Mouse (Mus musculus): ENCODE data around the gene Olfr127. TPM values are rescaled to one million over a fixed set of nuclear protein-coding genes. Genes with fewer than 3 reads are reported as not detected.
"Not testable (repeated sequence)": the region's sequence is repeated elsewhere in the genome, so short reads cannot be mapped to it uniquely, and the experiment has no call there.

Olfr127 gene
- total RNA-seq (2017) = not detected in 3 replicates

- ATAC-seq (replicated peaks; ENCODE audit: insufficient number of reproducible peaks, low FRiP score, low TSS enrichment, poor library complexity, severe bottlenecking) = no peak
These were observed at the start of gene Olfr127 for GRCm38 (mm10) chr17:37900137-37900536. TSS of gene Olfr127 (plus strand) at chr17:37900437.

GRCm38 (mm10) chr17:37863901-37864300, 36.3 kb upstream of the Olfr127 start:
- no peak for ATAC-seq (replicated peaks; ENCODE audit: insufficient number of reproducible peaks, low FRiP score, low TSS enrichment, poor library complexity, severe bottlenecking)

- no peak for ATAC-seq (replicated peaks; ENCODE audit: insufficient number of reproducible peaks, low FRiP score, low TSS enrichment, poor library complexity, severe bottlenecking)
These were observed 30.5 kb upstream of the Olfr127 start for GRCm38 (mm10) chr17:37869676-37870205.

GRCm38 (mm10) chr17:37873830-37874229, 26.4 kb upstream of the Olfr127 start:
- no peak for ATAC-seq (replicated peaks; ENCODE audit: insufficient number of reproducible peaks, low FRiP score, low TSS enrichment, poor library complexity, severe bottlenecking)

- not testable (repeated sequence) for ATAC-seq (replicated peaks; ENCODE audit: insufficient number of reproducible peaks, low FRiP score, low TSS enrichment, poor library complexity, severe bottlenecking)
These were observed 6.6 kb downstream of the Olfr127 start for GRCm38 (mm10) chr17:37906821-37907220.

GRCm38 (mm10) chr17:37920248-37920647, 20.0 kb downstream of the Olfr127 start, which contains the start of gene Olfr128:
TSS of gene Olfr128 (plus strand) at chr17:37920548.
- ATAC-seq (replicated peaks; ENCODE audit: insufficient number of reproducible peaks, low FRiP score, low TSS enrichment, poor library complexity, severe bottlenecking) = no peak

GRCm38 (mm10) chr17:37952979-37953378, 52.7 kb downstream of the Olfr127 start, which contains the start of gene Olfr761:
TSS of gene Olfr761 (minus strand) at chr17:37953079.
- no peak for ATAC-seq (replicated peaks; ENCODE audit: insufficient number of reproducible peaks, low FRiP score, low TSS enrichment, poor library complexity, severe bottlenecking)

Other genes starting within 250 kb of the Olfr127 start
- gene Olfr117, start 236.7 kb upstream of the Olfr127 start, total RNA-seq (2017) = not detected in 3 replicates
- gene Olfr118, start 233.4 kb upstream of the Olfr127 start, total RNA-seq (2017) = not detected in 3 replicates
- not detected in 3 replicates for gene Olfr119, start 203.9 kb upstream of the Olfr127 start, total RNA-seq (2017)
- gene Olfr120, start 178.6 kb upstream of the Olfr127 start, total RNA-seq (2017) = not detected in 3 replicates
- not detected in 3 replicates for gene Olfr121, start 151.6 kb upstream of the Olfr127 start, total RNA-seq (2017)
- not detected in 3 replicates for gene Olfr122, start 131.8 kb upstream of the Olfr127 start, total RNA-seq (2017)
- gene Olfr123, start 106.9 kb upstream of the Olfr127 start, total RNA-seq (2017) = not detected in 3 replicates
- gene Olfr124, start 100.5 kb upstream of the Olfr127 start, total RNA-seq (2017) = not detected in 3 replicates
- gene Olfr125, start 67.5 kb upstream of the Olfr127 start, total RNA-seq (2017) = not detected in 3 replicates
- gene Olfr126, start 53.0 kb upstream of the Olfr127 start, total RNA-seq (2017) = not detected in 3 replicates
- not detected in 3 replicates for gene Olfr128, start 20.1 kb downstream of the Olfr127 start, total RNA-seq (2017)
- not detected in 3 replicates for gene Olfr761, start 52.6 kb downstream of the Olfr127 start, total RNA-seq (2017)
- gene Olfr129, start 159.6 kb downstream of the Olfr127 start, total RNA-seq (2017) = not detected in 3 replicates
- gene Olfr130, start 163.5 kb downstream of the Olfr127 start, total RNA-seq (2017) = not detected in 3 replicates
- gene Olfr131, start 188.3 kb downstream of the Olfr127 start, total RNA-seq (2017) = not detected in 3 replicates
- gene Olfr132, start 234.1 kb downstream of the Olfr127 start, total RNA-seq (2017) = not detected in 3 replicates
- not detected in 3 replicates for gene Olfr133, start 244.8 kb downstream of the Olfr127 start, total RNA-seq (2017)

All from monocyte, adult 5-6 weeks (primary cell).